Mouse (Mus musculus) forebrain, embryonic 14.5 days (tissue): ENCODE data around the gene Gm16867. TPM values are rescaled to one million over a fixed set of nuclear protein-coding genes. Genes with fewer than 3 reads are reported as not detected.
"Not testable (repeated sequence)": the region's sequence is repeated elsewhere in the genome, so short reads cannot be mapped to it uniquely, and the experiment has no call there.

ENCODE experiments used
- ATAC-seq: fragments of 200-750 bp; cut with Nextera tagmentation; 2 replicates; pipeline ENCODE4 v1.8.0; 2017; ENCODE audit warnings: mild to moderate bottlenecking, moderate library complexity
- DNase-seq: peaks from one replicate; pipeline ENCODE4 v3.0.0-alpha.2; 2015; ENCODE audit warnings: low spot score
- H3K27ac ChIP-seq: fragments of 300-500 bp; sonication (generic); 2 replicates; pipeline ENCODE4 v1.5.1; 2014; ENCODE audit warnings: low read depth, mild to moderate bottlenecking, control low read depth, low read length, moderate library complexity
- H3K27me3 ChIP-seq: fragments of 300-500 bp; sonication (generic); replicated peaks from 2 replicates; pipeline ENCODE4 v1.6.1; 2014; ENCODE audit warnings: low read length, control low read depth, mixed read lengths; ENCODE audit not compliant: control insufficient read depth, insufficient read depth
- H3K36me3 ChIP-seq: fragments of 300-500 bp; sonication (generic); 2 replicates; pipeline ENCODE4 v1.6.1; 2014; ENCODE audit warnings: low read length, control low read depth; ENCODE audit not compliant: control insufficient read depth, insufficient read depth
- H3K4me1 ChIP-seq: fragments of 300-500 bp; sonication (generic); 2 replicates; pipeline ENCODE4 v1.6.1; 2014; ENCODE audit warnings: antibody characterized with exemption, low read length, control low read depth; ENCODE audit not compliant: control insufficient read depth, insufficient read depth
- H3K4me2 ChIP-seq: fragments of 300-500 bp; sonication (generic); 2 replicates; pipeline ENCODE4 v1.6.1; 2014; ENCODE audit warnings: mild to moderate bottlenecking, control low read depth, low read length
- H3K4me3 ChIP-seq: fragments of 300-500 bp; sonication (generic); 2 replicates; pipeline ENCODE4 v1.5.1; 2014; ENCODE audit warnings: low read depth, low read length, control low read depth
- H3K9ac ChIP-seq: fragments of 300-500 bp; sonication (generic); 2 replicates; pipeline ENCODE4 v1.6.1; 2014; ENCODE audit warnings: mild to moderate bottlenecking, low read length, control low read depth, moderate library complexity
- H3K9me3 ChIP-seq: fragments of 300-500 bp; sonication (generic); replicated peaks from 2 replicates; pipeline ENCODE4 v1.6.1; 2016; ENCODE audit warnings: low read length, control low read depth, mixed read lengths; ENCODE audit not compliant: control insufficient read depth
- WGBS: fragments of 180-500 bp; shearing (Covaris S2); extraction: QIAGEN DNeasy Blood & Tissue Kit; methylation state at CpG from one replicate; pipeline ENCODE4 v1.1.7; 2014; 5-methylcytosine and 5-hydroxymethylcytosine counted together
- polyA plus RNA-seq: library from polyadenylated mRNA; unstranded; fragments of >200 nt; fragmentation: Nextera tagmentation; extraction: Ambion mirVana; gene quantifications from 2 replicates; pipeline ENCODE4 v1.2.1, GENCODE M21; 2014

The Gm16867 gene
- polyA plus RNA-seq = not detected in 2 replicates

DNA sequence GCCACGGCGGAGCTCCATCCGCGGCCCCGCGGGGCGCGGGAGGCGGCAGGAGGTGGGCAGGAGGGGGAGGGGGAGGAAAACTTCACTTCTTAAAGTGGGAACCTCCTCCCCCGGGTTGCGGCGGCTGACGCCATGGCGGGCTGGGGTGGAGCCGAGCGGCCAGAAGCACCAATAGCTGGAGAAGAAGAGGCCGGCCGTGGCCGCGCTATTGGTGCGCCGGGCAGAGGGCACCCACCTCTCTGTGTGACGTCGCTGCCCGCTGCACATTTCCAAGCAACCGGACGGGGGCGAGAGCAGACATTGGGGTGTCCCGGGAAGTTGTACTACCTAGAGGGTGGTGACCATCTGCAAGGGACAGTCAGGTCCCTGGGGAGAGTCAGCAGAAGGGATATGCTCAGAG, at the start of gene Gm16867:
Gene Gm16867 (minus strand): TSS at position 189 of the 400 bp plus-strand sequence.
- no CpG with 5 or more reads among the region's 29 CpGs for WGBS
- H3K9ac ChIP-seq, H3K9me3 ChIP-seq, H3K4me3 ChIP-seq, H3K27me3 ChIP-seq, H3K4me1 ChIP-seq, H3K4me2 ChIP-seq, H3K36me3 ChIP-seq, H3K27ac ChIP-seq, DNase-seq: not testable (repeated sequence)
- peak; percentile 99 for ATAC-seq

DNA sequence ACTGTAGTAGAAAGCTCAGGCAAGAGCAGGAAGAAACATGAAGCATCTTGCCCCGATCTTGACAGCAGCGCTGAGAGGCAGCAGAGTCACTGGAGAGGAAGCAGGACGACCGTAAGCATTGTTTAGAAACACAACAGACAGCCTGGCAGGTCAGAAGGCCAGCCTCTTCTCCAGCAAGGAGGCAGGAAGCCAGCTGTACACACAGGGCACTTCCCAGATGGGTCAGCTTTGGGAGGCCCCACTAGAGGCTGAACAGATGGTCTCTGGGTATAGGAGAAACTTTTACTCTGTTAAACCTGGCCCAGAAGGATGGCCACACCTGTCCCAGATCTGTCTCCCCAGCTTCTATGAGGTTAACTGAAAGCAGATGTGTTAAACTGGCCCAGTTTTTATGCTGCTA, 44.1 kb upstream of the Gm16867 start:
- no CpG with 5 or more reads among the region's 4 CpGs for WGBS
- H3K27ac ChIP-seq, DNase-seq, H3K27me3 ChIP-seq, H3K4me1 ChIP-seq, H3K9ac ChIP-seq, H3K36me3 ChIP-seq, H3K4me3 ChIP-seq, H3K9me3 ChIP-seq, H3K4me2 ChIP-seq, ATAC-seq: not testable (repeated sequence)

GRCm38 (mm10) chr14:69545052-69545451, 41.9 kb upstream of the Gm16867 start:
- not testable (repeated sequence) for H3K4me2 ChIP-seq, H3K4me1 ChIP-seq, ATAC-seq, H3K9ac ChIP-seq, H3K27me3 ChIP-seq, DNase-seq, H3K36me3 ChIP-seq, H3K4me3 ChIP-seq, H3K27ac ChIP-seq, H3K9me3 ChIP-seq
- no CpG with 5 or more reads among the region's 2 CpGs for WGBS

- not testable (repeated sequence) for H3K9ac ChIP-seq, ATAC-seq, H3K4me2 ChIP-seq, H3K36me3 ChIP-seq, H3K4me1 ChIP-seq, H3K27ac ChIP-seq, H3K9me3 ChIP-seq, H3K4me3 ChIP-seq, H3K27me3 ChIP-seq, DNase-seq
- WGBS = no CpG with 5 or more reads among the region's 7 CpGs
These were observed 40.9 kb upstream of the Gm16867 start for GRCm38 (mm10) chr14:69544033-69544432.

DNA sequence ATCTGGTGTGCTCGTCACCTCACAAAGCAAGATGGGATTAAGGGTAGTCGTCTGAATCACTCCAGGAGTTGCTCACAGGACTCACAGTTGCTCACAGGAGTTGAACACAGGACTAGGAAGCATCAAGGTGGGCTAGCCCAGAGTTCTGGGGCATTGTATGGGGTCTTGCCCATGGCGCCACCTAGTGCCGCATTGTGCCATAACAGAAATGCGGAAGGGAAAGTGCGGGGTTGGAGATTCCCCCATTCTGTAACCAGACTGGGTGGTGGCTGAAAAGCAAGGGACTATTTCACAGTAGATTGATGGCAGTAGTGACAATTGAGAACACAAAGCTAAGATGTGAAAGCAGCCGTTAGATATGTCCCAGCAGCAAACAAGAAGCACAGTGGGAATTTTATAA, 39.5 kb upstream of the Gm16867 start:
- H3K4me3 ChIP-seq, H3K27ac ChIP-seq, H3K4me2 ChIP-seq, H3K27me3 ChIP-seq, ATAC-seq, DNase-seq, H3K36me3 ChIP-seq, H3K4me1 ChIP-seq, H3K9ac ChIP-seq, H3K9me3 ChIP-seq: not testable (repeated sequence)
- no CpG with 5 or more reads among the region's 7 CpGs for WGBS

DNA sequence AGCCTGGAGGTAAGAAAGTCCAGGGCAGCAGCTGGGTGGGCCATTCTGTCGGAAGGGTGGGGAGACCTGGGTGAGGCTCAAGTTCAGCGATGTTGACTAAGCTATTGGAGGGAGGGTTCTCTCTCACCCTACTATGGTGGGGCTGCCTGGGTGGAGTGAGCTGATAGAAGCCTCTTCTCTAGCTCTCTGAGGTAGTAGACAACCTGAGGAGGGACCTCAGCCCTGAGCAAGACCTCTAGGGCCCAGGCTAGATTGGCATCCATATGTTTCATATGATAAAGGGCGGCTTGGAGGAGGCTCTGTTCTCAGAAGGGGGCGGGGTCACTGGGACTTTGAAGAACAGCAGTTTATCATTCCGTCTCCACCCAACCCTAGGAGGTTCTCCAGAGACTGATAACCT, 37.0 kb upstream of the Gm16867 start:
- H3K27ac ChIP-seq, ATAC-seq, H3K36me3 ChIP-seq, H3K9ac ChIP-seq, H3K4me1 ChIP-seq, H3K4me2 ChIP-seq, H3K9me3 ChIP-seq, DNase-seq, H3K27me3 ChIP-seq, H3K4me3 ChIP-seq: not testable (repeated sequence)
- no CpG with 5 or more reads among the region's 5 CpGs for WGBS

- H3K9me3 ChIP-seq, ATAC-seq, H3K27me3 ChIP-seq, H3K4me2 ChIP-seq, DNase-seq, H3K36me3 ChIP-seq, H3K27ac ChIP-seq, H3K9ac ChIP-seq, H3K4me3 ChIP-seq, H3K4me1 ChIP-seq: not testable (repeated sequence)
- WGBS = no CpG with 5 or more reads among the region's 7 CpGs
These were observed 33.4 kb upstream of the Gm16867 start for GRCm38 (mm10) chr14:69536539-69536938.

- not testable (repeated sequence) for H3K9me3 ChIP-seq, H3K27me3 ChIP-seq, ATAC-seq, H3K9ac ChIP-seq, DNase-seq, H3K27ac ChIP-seq, H3K36me3 ChIP-seq, H3K4me3 ChIP-seq, H3K4me1 ChIP-seq, H3K4me2 ChIP-seq
- no CpG with 5 or more reads among the region's 1 CpGs for WGBS
These were observed 23.0 kb upstream of the Gm16867 start for GRCm38 (mm10) chr14:69526202-69526601.

- not testable (repeated sequence) for H3K4me1 ChIP-seq, H3K4me2 ChIP-seq, ATAC-seq
These were observed 19.8 kb upstream of the Gm16867 start for GRCm38 (mm10) chr14:69523001-69523400.

More at GRCm38 (mm10) chr14:69523001-69523400, 19.8 kb upstream of the Gm16867 start:
- no CpG with 5 or more reads among the region's 1 CpGs for WGBS
- H3K9me3 ChIP-seq, H3K9ac ChIP-seq, DNase-seq, H3K4me3 ChIP-seq, H3K27me3 ChIP-seq, H3K27ac ChIP-seq, H3K36me3 ChIP-seq: not testable (repeated sequence)
